Mouse (Mus musculus): ENCODE results near the gene Phactr4. TPM values are rescaled to one million over a fixed set of nuclear protein-coding genes. Genes with fewer than 3 reads are reported as not detected.

Phactr4 gene
- polyA plus RNA-seq, 1 experiment from 2014 or later = 32.9 TPM

DNA sequence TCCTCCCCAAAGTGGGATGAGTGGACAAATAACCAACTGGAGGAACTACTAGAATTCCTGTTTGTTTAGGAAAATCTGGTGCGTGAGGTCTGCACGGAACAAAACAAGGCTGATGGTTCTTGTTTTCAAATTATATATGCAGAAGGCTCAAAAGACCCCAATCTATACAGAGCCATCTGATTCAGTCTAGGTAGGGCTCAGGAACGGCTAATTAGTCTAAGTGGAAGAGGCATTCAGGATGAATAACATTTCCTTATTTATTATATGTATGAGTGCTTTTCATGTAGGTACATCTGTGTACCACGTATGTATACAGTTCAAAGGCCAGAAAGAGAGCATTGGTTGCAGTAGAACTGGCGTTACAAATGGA, 76.5 kb downstream of the Phactr4 start:
- Histone ChIP-seq H3K4me1 (ENCODE audit: control insufficient read depth, insufficient read depth, low read length) (0 out of 2 replicates have a peak, but pooled peaks cover 6% of the 10 kb centered on the region), H3K9ac (ENCODE audit: low read length) (no peak overlapping the region), H3K36me3 (ENCODE audit: control insufficient read depth, insufficient read depth, low read length) (peaks cover under 1% of the 10 kb centered on the region; the same call in 1 of the 2 replicates), H3K27me3 (ENCODE audit: control insufficient read depth, insufficient read depth, low read length) (no peaks in the 10 kb centered on the region), H3K27ac (replicated peaks; ENCODE audit: low read depth, low read length) (no peak overlapping the region), H3K9me3 (ENCODE audit: control insufficient read depth, low read length) (no peaks in the 10 kb centered on the region), H3K4me2 (ENCODE audit: low read depth, severe bottlenecking) (no peak overlapping the region; the same call in 1 of the 2 replicates), H3K4me3 (ENCODE audit: low read depth, low read length) (peak overlapping the region; percentile 88)
- WGBS = 50% methylated on average over 5 of the region's 5 CpGs
- ATAC-seq (ENCODE audit: insufficient number of reproducible peaks, low FRiP score, low TSS enrichment, low read depth) = no peak
- DNase-seq (ENCODE audit: low spot score) = no peak

DNA sequence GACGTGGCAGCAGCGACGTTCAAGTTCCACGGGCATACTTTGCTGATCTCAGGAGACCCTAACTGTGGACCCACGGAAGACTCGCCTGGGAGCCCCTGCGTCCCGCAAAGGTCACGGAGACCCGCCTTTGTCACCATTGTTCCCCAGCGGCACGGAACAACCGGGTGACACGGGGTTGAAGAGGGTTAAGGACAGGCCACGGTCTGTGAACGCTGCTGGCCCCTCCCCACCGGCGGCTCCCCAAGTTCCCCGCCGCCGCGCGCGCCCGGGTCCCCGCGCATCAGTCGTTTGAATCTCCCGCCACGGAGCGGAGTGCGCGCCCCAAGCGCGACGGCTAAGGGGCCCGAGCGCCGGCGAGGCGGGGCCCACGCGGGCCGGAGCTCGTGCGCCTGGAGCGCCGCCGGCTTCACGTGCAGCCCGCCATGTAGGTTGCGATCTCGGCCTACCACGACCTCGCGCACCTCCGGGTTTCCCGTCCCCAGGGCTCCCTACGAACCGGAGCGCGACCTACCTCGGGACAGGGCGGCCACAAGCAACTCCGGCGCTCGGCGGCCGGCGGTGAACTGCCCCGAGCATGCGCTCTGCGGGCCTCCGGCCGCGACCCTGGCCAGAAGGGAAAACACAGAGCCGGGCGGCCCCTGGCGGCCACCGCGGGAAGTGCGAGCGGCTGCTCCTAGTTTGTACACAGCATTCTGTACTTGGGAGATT, 77.0 kb downstream of the Phactr4 start:
- peak; percentile 56; the same call in 1 of the 2 replicates for ATAC-seq (ENCODE audit: insufficient number of reproducible peaks, low FRiP score, low TSS enrichment, low read depth)
- no peaks in the 10 kb centered on the region for H3K9me3 ChIP-seq (ENCODE audit: control insufficient read depth, low read length)
- H3K27ac ChIP-seq (replicated peaks; ENCODE audit: low read depth, low read length) = peak overlapping the region; percentile 16
- WGBS = under 1% methylated on average over 78 of the region's 83 CpGs
- H3K27me3 ChIP-seq (ENCODE audit: control insufficient read depth, insufficient read depth, low read length) = no peaks in the 10 kb centered on the region
- peak overlapping the region; percentile 90 for H3K9ac ChIP-seq (ENCODE audit: low read length)
- H3K36me3 ChIP-seq (ENCODE audit: control insufficient read depth, insufficient read depth, low read length) = no peaks in the 10 kb centered on the region
- 0 out of 2 replicates have a peak, but pooled peaks cover 6% of the 10 kb centered on the region for H3K4me1 ChIP-seq (ENCODE audit: control insufficient read depth, insufficient read depth, low read length)
- peak overlapping the region; percentile 88 for H3K4me3 ChIP-seq (ENCODE audit: low read depth, low read length)
- H3K4me2 ChIP-seq (ENCODE audit: low read depth, severe bottlenecking) = peak overlapping the region; percentile 94
- DNase-seq (ENCODE audit: low spot score) = peak; percentile 98

DNA sequence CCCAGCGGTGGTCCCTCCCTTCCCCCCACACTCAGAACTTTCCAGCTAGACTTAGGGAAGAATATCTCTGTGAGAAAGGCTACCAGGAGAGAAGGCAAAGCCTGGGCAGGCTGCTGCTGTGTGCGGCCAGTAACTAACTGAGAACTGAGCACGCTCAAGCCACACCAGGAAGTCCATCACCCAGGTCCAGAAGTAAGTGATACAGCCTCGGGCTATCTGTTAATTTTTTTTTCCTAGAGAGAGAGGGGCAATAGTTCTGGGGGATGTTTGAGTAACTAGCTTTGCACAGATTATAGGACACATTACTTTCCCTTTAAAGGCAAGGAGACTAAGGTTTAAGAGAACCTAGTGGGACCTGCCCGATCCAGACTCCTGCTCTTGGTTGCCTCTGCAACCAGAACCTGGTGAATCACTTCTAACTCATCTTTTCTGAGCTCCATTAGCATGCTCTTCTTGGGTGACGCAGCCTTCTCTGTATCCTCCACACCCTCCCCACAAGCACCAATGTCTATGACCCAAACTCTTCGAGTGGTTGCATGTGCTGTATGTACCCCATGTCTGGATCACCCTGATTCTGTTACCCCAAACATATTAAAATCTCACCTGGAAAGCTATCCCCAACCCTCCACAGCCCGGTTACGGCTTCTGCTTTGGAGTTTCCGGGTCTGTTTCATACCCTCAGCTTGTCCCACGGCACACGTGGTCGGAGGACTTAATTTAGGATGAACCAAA, 77.7 kb downstream of the Phactr4 start:
- H3K9me3 ChIP-seq (ENCODE audit: control insufficient read depth, low read length) = no peaks in the 10 kb centered on the region
- no peaks in the 10 kb centered on the region for H3K27me3 ChIP-seq (ENCODE audit: control insufficient read depth, insufficient read depth, low read length)
- ATAC-seq (ENCODE audit: insufficient number of reproducible peaks, low FRiP score, low TSS enrichment, low read depth) (no peak), DNase-seq (ENCODE audit: low spot score) (peak; percentile 56)
- peak overlapping the region; percentile 88 for H3K4me3 ChIP-seq (ENCODE audit: low read depth, low read length)
- WGBS = 4% methylated on average over 13 of the region's 13 CpGs
- no peaks in the 10 kb centered on the region for H3K36me3 ChIP-seq (ENCODE audit: control insufficient read depth, insufficient read depth, low read length)
- no peak overlapping the region for H3K27ac ChIP-seq (replicated peaks; ENCODE audit: low read depth, low read length)
- 0 out of 2 replicates have a peak, but pooled peaks cover 6% of the 10 kb centered on the region for H3K4me1 ChIP-seq (ENCODE audit: control insufficient read depth, insufficient read depth, low read length)
- peak overlapping the region; percentile 90 for H3K9ac ChIP-seq (ENCODE audit: low read length)
- peak overlapping the region; percentile 94 for H3K4me2 ChIP-seq (ENCODE audit: low read depth, severe bottlenecking)

DNA sequence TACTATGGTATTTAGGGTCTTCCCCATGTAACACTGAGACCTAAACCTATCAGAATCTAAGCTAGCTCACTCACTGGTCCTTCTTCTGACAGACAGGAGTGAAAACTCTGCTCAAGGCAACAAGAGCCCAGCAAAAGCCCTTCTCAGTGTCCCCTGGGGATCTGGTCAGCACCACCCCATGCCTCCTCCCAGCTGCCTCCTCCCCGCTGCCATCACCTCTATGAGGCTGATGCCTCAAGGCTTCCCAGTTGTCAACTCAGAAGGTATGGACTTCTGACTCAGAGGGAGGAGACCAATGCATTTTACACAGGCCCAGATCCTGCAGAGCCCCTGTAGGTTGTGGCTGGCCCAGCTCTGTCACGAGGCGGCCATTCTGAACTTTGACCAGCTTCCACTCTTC, 80.8 kb downstream of the Phactr4 start:
- H3K27me3 ChIP-seq (ENCODE audit: control insufficient read depth, insufficient read depth, low read length) = no peaks in the 10 kb centered on the region
- WGBS = 96% methylated on average over 3 of the region's 3 CpGs
- no peak overlapping the region for H3K4me3 ChIP-seq (ENCODE audit: low read depth, low read length)
- ATAC-seq (ENCODE audit: insufficient number of reproducible peaks, low FRiP score, low TSS enrichment, low read depth) = no peak
- no peaks in the 10 kb centered on the region for H3K9me3 ChIP-seq (ENCODE audit: control insufficient read depth, low read length)
- peaks cover 15% of the 10 kb centered on the region for H3K36me3 ChIP-seq (ENCODE audit: control insufficient read depth, insufficient read depth, low read length)
- no peak overlapping the region for H3K4me2 ChIP-seq (ENCODE audit: low read depth, severe bottlenecking)
- no peak for DNase-seq (ENCODE audit: low spot score)
- H3K9ac ChIP-seq (ENCODE audit: low read length) = no peak overlapping the region
- H3K27ac ChIP-seq (replicated peaks; ENCODE audit: low read depth, low read length) = no peak overlapping the region
- 0 out of 2 replicates have a peak, but pooled peaks cover 6% of the 10 kb centered on the region for H3K4me1 ChIP-seq (ENCODE audit: control insufficient read depth, insufficient read depth, low read length)

DNA sequence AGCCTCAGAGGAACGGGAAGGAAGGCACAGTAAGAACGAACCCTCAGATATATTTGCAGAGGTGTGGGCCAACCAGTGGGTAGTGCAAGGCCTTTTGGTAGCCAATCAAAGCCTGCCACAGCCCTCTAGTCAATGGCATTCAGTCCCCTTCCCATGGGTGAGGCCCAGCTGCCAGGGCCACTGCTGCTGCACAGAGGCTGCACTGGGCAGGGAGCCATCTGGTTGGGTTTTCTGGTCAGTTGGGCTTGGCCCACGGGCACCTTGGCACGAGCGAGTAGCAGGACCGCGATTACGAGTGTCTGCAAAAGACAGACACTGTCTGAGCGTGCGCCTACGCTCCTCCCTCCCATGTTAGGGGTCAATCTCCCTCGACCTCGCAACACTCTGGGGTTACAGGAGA, 83.3 kb downstream of the Phactr4 start:
- Histone ChIP-seq H3K27ac (replicated peaks; ENCODE audit: low read depth, low read length) (no peak overlapping the region), H3K4me2 (ENCODE audit: low read depth, severe bottlenecking) (no peak overlapping the region), H3K9me3 (ENCODE audit: control insufficient read depth, low read length) (no peaks in the 10 kb centered on the region), H3K27me3 (ENCODE audit: control insufficient read depth, insufficient read depth, low read length) (no peaks in the 10 kb centered on the region), H3K36me3 (ENCODE audit: control insufficient read depth, insufficient read depth, low read length) (peaks cover 25% of the 10 kb centered on the region), H3K4me1 (ENCODE audit: control insufficient read depth, insufficient read depth, low read length) (no peaks in the 10 kb centered on the region), H3K4me3 (ENCODE audit: low read depth, low read length) (no peak overlapping the region), H3K9ac (ENCODE audit: low read length) (no peak overlapping the region)
- DNase-seq (ENCODE audit: low spot score) (no peak), ATAC-seq (ENCODE audit: insufficient number of reproducible peaks, low FRiP score, low TSS enrichment, low read depth) (no peak)
- WGBS = 90% methylated on average over 13 of the region's 13 CpGs

DNA sequence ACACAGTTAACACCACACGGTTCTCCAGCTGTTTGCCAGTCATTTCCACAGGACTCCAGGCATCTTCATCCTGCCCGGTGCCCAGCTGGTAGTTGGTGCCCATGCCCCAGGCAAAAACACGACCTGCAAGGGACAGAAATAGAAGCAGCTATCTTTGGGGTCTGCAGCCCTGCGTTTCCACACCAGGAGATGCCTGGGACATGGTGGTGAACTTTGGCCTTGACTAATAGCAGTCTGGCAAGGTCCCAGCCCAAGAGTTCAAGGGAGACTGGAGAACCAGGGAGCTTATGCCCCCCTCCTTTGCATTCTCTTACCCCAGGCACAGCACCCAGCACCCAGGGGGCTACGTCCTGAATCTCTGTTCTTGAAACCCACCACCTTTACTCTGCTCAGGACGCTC, 89.4 kb downstream of the Phactr4 start:
- WGBS = 90% methylated on average over 6 of the region's 6 CpGs
- no peak for ATAC-seq (ENCODE audit: insufficient number of reproducible peaks, low FRiP score, low TSS enrichment, low read depth)
- DNase-seq (ENCODE audit: low spot score) = no peak

DNA sequence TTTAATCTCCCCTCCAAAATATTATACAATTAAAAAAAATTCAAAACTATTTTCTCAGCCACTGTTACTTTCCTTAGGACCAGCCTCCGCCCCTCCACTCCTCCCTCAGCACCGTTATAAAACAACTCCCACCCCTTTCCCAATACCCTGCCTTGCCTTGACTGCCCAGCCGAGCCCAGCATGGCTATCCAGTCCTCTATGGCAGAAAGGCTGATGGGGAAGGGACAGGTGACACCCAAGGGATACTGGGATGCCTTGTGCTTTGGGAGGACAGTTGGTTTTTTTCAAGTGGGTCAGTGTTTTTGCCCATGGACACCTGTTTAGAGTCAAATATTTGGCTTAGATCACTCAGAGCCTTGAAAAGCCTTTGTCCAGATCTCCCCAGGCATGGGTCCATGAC, 90.3 kb downstream of the Phactr4 start:
- ATAC-seq (ENCODE audit: insufficient number of reproducible peaks, low FRiP score, low TSS enrichment, low read depth) = no peak
- WGBS = 82% methylated on average over 3 of the region's 3 CpGs
- H3K36me3 ChIP-seq (ENCODE audit: control insufficient read depth, insufficient read depth, low read length) = peaks cover 20% of the 10 kb centered on the region

More for the DNA sequence above, 89.4 kb downstream of the Phactr4 start:
- Histone ChIP-seq H3K27me3 (ENCODE audit: control insufficient read depth, insufficient read depth, low read length) (no peaks in the 10 kb centered on the region), H3K27ac (replicated peaks; ENCODE audit: low read depth, low read length) (no peak overlapping the region), H3K9ac (ENCODE audit: low read length) (no peak overlapping the region), H3K4me3 (ENCODE audit: low read depth, low read length) (no peak overlapping the region), H3K4me2 (ENCODE audit: low read depth, severe bottlenecking) (no peak overlapping the region), H3K4me1 (ENCODE audit: control insufficient read depth, insufficient read depth, low read length) (peaks cover 4% of the 10 kb centered on the region), H3K9me3 (ENCODE audit: control insufficient read depth, low read length) (no peaks in the 10 kb centered on the region), H3K36me3 (ENCODE audit: control insufficient read depth, insufficient read depth, low read length) (peaks cover 25% of the 10 kb centered on the region)

DNA sequence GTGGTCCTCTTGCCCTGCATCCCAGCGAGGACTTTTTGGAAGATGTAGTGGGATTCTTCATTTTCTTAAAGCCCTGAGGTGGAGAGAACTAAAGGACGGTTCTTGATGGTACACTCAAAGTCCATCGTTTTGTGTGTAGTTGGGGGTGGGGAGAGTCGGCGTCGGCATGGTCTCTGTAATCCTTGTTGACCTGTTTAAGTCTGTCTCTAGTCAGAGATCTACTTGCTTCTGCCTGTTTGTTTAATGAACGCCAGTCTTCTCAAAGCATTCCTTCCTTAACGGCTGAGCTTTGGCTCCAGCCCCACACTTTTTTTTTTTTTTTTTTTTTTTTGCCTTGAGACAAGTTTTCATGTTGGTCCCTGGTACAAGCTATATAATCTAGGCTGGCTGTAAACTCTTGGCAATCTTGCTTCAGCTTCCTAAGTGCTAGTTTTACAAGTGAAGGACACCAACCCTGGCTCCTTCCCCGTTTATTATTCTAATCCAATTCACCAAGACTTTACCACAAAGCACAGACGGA, 92.4 kb downstream of the Phactr4 start:
- Histone ChIP-seq H3K9ac (ENCODE audit: low read length) (peak overlapping the region; percentile 78), H3K4me1 (ENCODE audit: control insufficient read depth, insufficient read depth, low read length) (peaks cover 4% of the 10 kb centered on the region), H3K9me3 (ENCODE audit: control insufficient read depth, low read length) (no peaks in the 10 kb centered on the region), H3K27ac (replicated peaks; ENCODE audit: low read depth, low read length) (no peak overlapping the region), H3K27me3 (ENCODE audit: control insufficient read depth, insufficient read depth, low read length) (no peaks in the 10 kb centered on the region), H3K4me3 (ENCODE audit: low read depth, low read length) (peak overlapping the region; percentile 65), H3K36me3 (ENCODE audit: control insufficient read depth, insufficient read depth, low read length) (peaks cover 20% of the 10 kb centered on the region), H3K4me2 (ENCODE audit: low read depth, severe bottlenecking) (peak overlapping the region; percentile 49)
- DNase-seq (ENCODE audit: low spot score) (no peak), ATAC-seq (ENCODE audit: insufficient number of reproducible peaks, low FRiP score, low TSS enrichment, low read depth) (no peak; the same call in 1 of the 2 replicates)
- WGBS = 11% methylated on average over 10 of the region's 10 CpGs

More for the DNA sequence above, 90.3 kb downstream of the Phactr4 start:
- Histone ChIP-seq H3K9me3 (ENCODE audit: control insufficient read depth, low read length) (no peaks in the 10 kb centered on the region), H3K27me3 (ENCODE audit: control insufficient read depth, insufficient read depth, low read length) (no peaks in the 10 kb centered on the region), H3K4me2 (ENCODE audit: low read depth, severe bottlenecking) (no peak overlapping the region), H3K27ac (replicated peaks; ENCODE audit: low read depth, low read length) (no peak overlapping the region), H3K4me1 (ENCODE audit: control insufficient read depth, insufficient read depth, low read length) (peaks cover 4% of the 10 kb centered on the region), H3K9ac (ENCODE audit: low read length) (no peak overlapping the region), H3K4me3 (ENCODE audit: low read depth, low read length) (no peak overlapping the region)
- no peak for DNase-seq (ENCODE audit: low spot score)

Data from limb, embryonic 11.5 days (tissue).